Mouse (Mus musculus) liver, postnatal 0 days (tissue): ENCODE data around the gene Adipoq. TPM values are rescaled to one million over a fixed set of nuclear protein-coding genes. Genes with fewer than 3 reads are reported as not detected.

ENCODE experiments used
- ATAC-seq: fragments of 200-750 bp; cut with Nextera tagmentation; 2 replicates; pipeline ENCODE4 v1.8.0; 2017; ENCODE audit warnings: mild to moderate bottlenecking, moderate library complexity
- DNase-seq: peaks from one replicate; pipeline ENCODE4 v3.0.0-alpha.2; 2016
- H3K27ac ChIP-seq: fragments of 300-500 bp; sonication (generic); 2 replicates; pipeline ENCODE4 v1.5.1; 2014; ENCODE audit warnings: antibody characterized with exemption, moderate library complexity, mild to moderate bottlenecking, low read depth
- H3K27me3 ChIP-seq: fragments of 300-500 bp; sonication (generic); 2 replicates; pipeline ENCODE4 v1.6.1; 2014; ENCODE audit warnings: low read length, control low read depth, mixed read lengths; ENCODE audit not compliant: insufficient read depth
- H3K36me3 ChIP-seq: fragments of 300-500 bp; sonication (generic); replicated peaks from 2 replicates; pipeline ENCODE4 v1.6.1; 2014; ENCODE audit warnings: mild to moderate bottlenecking, control low read depth, low read length, moderate library complexity, mixed read lengths; ENCODE audit not compliant: insufficient read depth
- H3K4me1 ChIP-seq: fragments of 300-500 bp; sonication (generic); 2 replicates; pipeline ENCODE4 v1.6.1; 2014; ENCODE audit warnings: antibody characterized with exemption, mild to moderate bottlenecking, control low read depth; ENCODE audit not compliant: insufficient read depth
- H3K4me2 ChIP-seq: fragments of 300-500 bp; sonication (generic); 2 replicates; pipeline ENCODE4 v1.6.1; 2014; ENCODE audit warnings: low read depth, mild to moderate bottlenecking, low read length, moderate library complexity, mixed read lengths
- H3K4me3 ChIP-seq: fragments of 300-500 bp; sonication (generic); 2 replicates; pipeline ENCODE4 v1.5.1; 2014; ENCODE audit warnings: low read depth, low read length
- H3K9ac ChIP-seq: fragments of 300-500 bp; sonication (generic); replicated peaks from 2 replicates; pipeline ENCODE4 v1.6.1; 2014; ENCODE audit warnings: mild to moderate bottlenecking, moderate library complexity
- H3K9me3 ChIP-seq: fragments of 300-500 bp; sonication (generic); 2 replicates; pipeline ENCODE4 v1.6.1; 2016; ENCODE audit warnings: mild to moderate bottlenecking, control low read depth, low read length, mixed read lengths
- CTCF ChIP-seq: sonication (generic); IDR thresholded peaks from 2 replicates; pipeline ENCODE4 v1.5.1; 2016; ENCODE audit warnings: antibody characterized with exemption, low read depth
- EP300 ChIP-seq: IDR thresholded peaks from 2 replicates; pipeline ENCODE4 v1.6.1; 2016; ENCODE audit warnings: antibody characterized with exemption, low read depth, mild to moderate bottlenecking
- WGBS: fragments of 180-500 bp; shearing (Covaris S2); extraction: QIAGEN DNeasy Blood & Tissue Kit; methylation state at CpG from one replicate; pipeline ENCODE4 v1.1.7; 2014; ENCODE audit not compliant: insufficient replicate concordance; 5-methylcytosine and 5-hydroxymethylcytosine counted together
- polyA plus RNA-seq: library from polyadenylated mRNA; unstranded; fragments of >200 nt; fragmentation: Nextera tagmentation; extraction: Ambion mirVana; gene quantifications from 2 replicates; pipeline ENCODE4 v1.2.1, GENCODE M21; 2015

Adipoq gene
- polyA plus RNA-seq, 1 experiment from 2014 or later, result not detected

GRCm38 (mm10) chr16:23113903-23114302 lies 32.4 kb upstream of the Adipoq start:
- no peak overlapping the region for H3K27ac ChIP-seq
- ATAC-seq (no peak), DNase-seq (no peak)
- no peak overlapping the region for H3K4me2 ChIP-seq
- no peaks in the 10 kb centered on the region for H3K9me3 ChIP-seq
- no peak overlapping the region for H3K9ac ChIP-seq
- H3K4me1 ChIP-seq, result peaks cover 12% of the 10 kb centered on the region
- H3K36me3 ChIP-seq, result peaks cover 65% of the 10 kb centered on the region
- H3K4me3 ChIP-seq, result no peak overlapping the region
- no peaks in the 10 kb centered on the region for H3K27me3 ChIP-seq
- TF ChIP-seq CTCF, result no peak
- TF ChIP-seq EP300, result no peak

- Histone ChIP-seq H3K4me2 (no peak overlapping the region), H3K9me3 (no peaks in the 10 kb centered on the region), H3K4me1 (peaks cover 5% of the 10 kb centered on the region; the same call in 1 of the 2 replicates), H3K36me3 (peaks cover 59% of the 10 kb centered on the region), H3K9ac (no peak overlapping the region), H3K4me3 (no peak overlapping the region), H3K27me3 (no peaks in the 10 kb centered on the region), H3K27ac (0 out of 2 replicates have a peak overlapping the region, but pooled peaks have one; percentile 11)
- TF ChIP-seq EP300 (no peak), CTCF (no peak)
- ATAC-seq, result peak; percentile 38; the same call in 1 of the 2 replicates
- no peak for DNase-seq
- 61% methylated on average over 5 of the region's 5 CpGs for WGBS
These were observed 31.8 kb upstream of the Adipoq start for GRCm38 (mm10) chr16:23114339-23115171.

GRCm38 (mm10) chr16:23115486-23115885 lies 30.9 kb upstream of the Adipoq start:
- Histone ChIP-seq H3K36me3 (peaks cover 58% of the 10 kb centered on the region), H3K9me3 (no peaks in the 10 kb centered on the region), H3K27me3 (no peaks in the 10 kb centered on the region), H3K4me2 (no peak overlapping the region), H3K4me1 (0 out of 2 replicates have a peak, but pooled peaks cover 2% of the 10 kb centered on the region), H3K4me3 (no peak overlapping the region), H3K27ac (no peak overlapping the region), H3K9ac (no peak overlapping the region)
- WGBS, result 81% methylated on average over 3 of the region's 3 CpGs
- ATAC-seq (no peak), DNase-seq (no peak)
- TF ChIP-seq CTCF (no peak), EP300 (no peak)

GRCm38 (mm10) chr16:23117173-23117572 lies 29.2 kb upstream of the Adipoq start:
- TF ChIP-seq EP300 (no peak), CTCF (no peak)
- H3K9ac ChIP-seq, result no peak overlapping the region
- no peak overlapping the region for H3K4me3 ChIP-seq
- no peaks in the 10 kb centered on the region for H3K9me3 ChIP-seq
- WGBS, result 66% methylated on average over 4 of the region's 4 CpGs
- ATAC-seq (no peak), DNase-seq (no peak)
- no peaks in the 10 kb centered on the region for H3K4me1 ChIP-seq
- no peak overlapping the region for H3K27ac ChIP-seq
- H3K36me3 ChIP-seq, result peaks cover 50% of the 10 kb centered on the region
- H3K27me3 ChIP-seq, result no peaks in the 10 kb centered on the region
- H3K4me2 ChIP-seq, result no peak overlapping the region

GRCm38 (mm10) chr16:23122446-23122845 lies 23.9 kb upstream of the Adipoq start:
- Histone ChIP-seq H3K27me3 (no peaks in the 10 kb centered on the region), H3K4me2 (no peak overlapping the region), H3K4me3 (no peak overlapping the region), H3K36me3 (peaks cover 33% of the 10 kb centered on the region), H3K4me1 (peaks cover 3% of the 10 kb centered on the region; the same call in 1 of the 2 replicates), H3K9ac (no peak overlapping the region), H3K9me3 (no peaks in the 10 kb centered on the region), H3K27ac (no peak overlapping the region)
- TF ChIP-seq CTCF (no peak), EP300 (no peak)
- WGBS, result 85% methylated on average over 3 of the region's 3 CpGs
- ATAC-seq (no peak), DNase-seq (no peak)

- ATAC-seq (no peak), DNase-seq (no peak)
- Histone ChIP-seq H3K27ac (no peak overlapping the region), H3K27me3 (no peaks in the 10 kb centered on the region), H3K4me3 (no peak overlapping the region), H3K4me2 (no peak overlapping the region), H3K36me3 (peaks cover 31% of the 10 kb centered on the region), H3K9ac (no peak overlapping the region), H3K9me3 (no peaks in the 10 kb centered on the region), H3K4me1 (peaks cover 3% of the 10 kb centered on the region; the same call in 1 of the 2 replicates)
- 88% methylated on average over 4 of the region's 4 CpGs for WGBS
- no peak for TF ChIP-seq CTCF
- TF ChIP-seq EP300, result no peak
These were observed 23.2 kb upstream of the Adipoq start for GRCm38 (mm10) chr16:23123104-23123503.
